Mouse (Mus musculus) liver, embryonic 16.5 days (tissue): ENCODE results near the gene Tgm2. TPM values are rescaled to one million over a fixed set of nuclear protein-coding genes. Genes with fewer than 3 reads are reported as not detected.
A peak's percentile ranks its signal among the peaks of the same experiment; 100 is the strongest.

Experiments used
- ATAC-seq: fragments of 200-750 bp; cut with Nextera tagmentation; 2 replicates; pipeline ENCODE4 v1.8.0; 2017; ENCODE audit warnings: low read depth, mild to moderate bottlenecking, moderate number of reproducible peaks, moderate library complexity
- H3K27ac ChIP-seq: fragments of 300-500 bp; sonication (generic); 2 replicates; pipeline ENCODE4 v1.5.1; 2014; ENCODE audit warnings: mild to moderate bottlenecking, low read length
- H3K27me3 ChIP-seq: fragments of 300-500 bp; sonication (generic); 2 replicates; pipeline ENCODE4 v1.6.1; 2014; ENCODE audit warnings: low read depth, low read length, mixed read lengths; ENCODE audit not compliant: control insufficient read depth, insufficient read depth
- H3K36me3 ChIP-seq: fragments of 300-500 bp; sonication (generic); 2 replicates; pipeline ENCODE4 v1.6.1; 2014; ENCODE audit warnings: mild to moderate bottlenecking; ENCODE audit not compliant: control insufficient read depth, insufficient read depth
- H3K4me1 ChIP-seq: fragments of 300-500 bp; sonication (generic); 2 replicates; pipeline ENCODE4 v1.6.1; 2014; ENCODE audit warnings: low read depth, low read length, mixed read lengths; ENCODE audit not compliant: control insufficient read depth
- H3K4me2 ChIP-seq: fragments of 300-500 bp; sonication (generic); 2 replicates; pipeline ENCODE4 v1.6.1; 2014; ENCODE audit warnings: low read depth, low read length, mixed read lengths
- H3K4me3 ChIP-seq: fragments of 300-500 bp; sonication (generic); 2 replicates; pipeline ENCODE4 v1.5.1; 2014; ENCODE audit warnings: low read depth, mild to moderate bottlenecking, low read length
- H3K9ac ChIP-seq: fragments of 300-500 bp; sonication (generic); 2 replicates; pipeline ENCODE4 v1.6.1; 2014; ENCODE audit warnings: low read depth, low read length
- H3K9me3 ChIP-seq: fragments of 300-500 bp; sonication (generic); replicated peaks from 2 replicates; pipeline ENCODE4 v1.6.1; 2016; ENCODE audit warnings: low read length; ENCODE audit not compliant: control insufficient read depth
- WGBS: fragments of 180-500 bp; shearing (Covaris S2); extraction: QIAGEN DNeasy Blood & Tissue Kit; methylation state at CpG from one replicate; pipeline ENCODE4 v1.1.7; 2014; ENCODE audit not compliant: insufficient replicate concordance; 5-methylcytosine and 5-hydroxymethylcytosine counted together
- polyA plus RNA-seq: library from polyadenylated mRNA; unstranded; fragments of >200 nt; fragmentation: Nextera tagmentation; extraction: Ambion mirVana; gene quantifications from 2 replicates; pipeline ENCODE4 v1.2.1, GENCODE M21; 2015

The Tgm2 gene
- polyA plus RNA-seq, 1 experiment from 2014 or later = 74.3 TPM

DNA sequence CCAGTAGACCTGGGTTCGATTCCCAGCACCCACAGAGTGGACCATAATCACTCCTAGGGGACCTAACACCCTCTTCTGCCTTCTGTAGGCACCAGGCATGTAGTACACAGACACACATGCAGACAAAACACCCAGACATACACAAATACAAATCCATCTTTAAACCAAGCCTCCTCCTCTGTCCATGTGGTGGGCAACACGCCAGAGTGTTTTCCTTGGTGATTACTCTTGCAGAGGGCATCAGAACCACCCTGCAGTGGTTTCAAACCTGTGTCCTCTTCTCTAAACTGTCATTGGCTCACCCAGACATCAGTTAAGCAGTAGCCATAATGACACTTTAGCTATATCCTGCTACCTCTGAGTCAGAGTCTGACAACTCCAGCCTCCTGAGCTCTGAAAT is 24.2 kb upstream of the Tgm2 start:
- H3K9me3 ChIP-seq = no peaks in the 10 kb centered on the region
- 42% methylated on average over 2 of the region's 2 CpGs for whole genome bisulfite sequencing
- H3K9ac ChIP-seq = no peak overlapping the region
- H3K4me2 ChIP-seq = no peak overlapping the region
- no peak overlapping the region for H3K27ac ChIP-seq
- H3K4me1 ChIP-seq = peaks cover 11% of the 10 kb centered on the region
- no peaks in the 10 kb centered on the region for H3K36me3 ChIP-seq
- no peaks in the 10 kb centered on the region for H3K27me3 ChIP-seq
- no peak for ATAC-seq
- no peak overlapping the region for H3K4me3 ChIP-seq

DNA sequence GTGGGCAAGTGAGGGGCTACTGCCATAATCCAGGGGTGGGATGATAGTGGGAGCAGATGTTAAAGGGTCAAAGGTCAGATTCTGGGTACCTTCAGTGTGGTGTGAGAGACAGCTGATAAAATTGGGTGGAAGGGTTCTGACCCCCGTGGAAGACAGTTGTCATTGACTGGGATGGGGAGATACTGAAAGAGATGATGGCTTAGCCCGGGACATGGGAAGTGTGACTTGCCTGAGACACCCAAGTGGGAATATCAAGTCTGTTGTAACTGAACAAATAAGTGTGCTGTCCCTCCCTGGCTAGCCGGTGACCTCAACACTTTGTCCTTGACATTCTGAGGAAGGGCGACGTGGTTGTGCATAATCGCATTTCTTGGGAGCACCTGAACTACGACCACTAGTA is 23.5 kb upstream of the Tgm2 start:
- H3K27me3 ChIP-seq = no peaks in the 10 kb centered on the region
- H3K9ac ChIP-seq = no peak overlapping the region
- no peak for ATAC-seq
- no peaks in the 10 kb centered on the region for H3K36me3 ChIP-seq
- no peak overlapping the region for H3K4me3 ChIP-seq
- H3K4me1 ChIP-seq = peaks cover 5% of the 10 kb centered on the region
- no peak overlapping the region for H3K4me2 ChIP-seq
- 62% methylated on average over 7 of the region's 7 CpGs for WGBS
- H3K9me3 ChIP-seq = no peaks in the 10 kb centered on the region
- no peak overlapping the region for H3K27ac ChIP-seq

DNA sequence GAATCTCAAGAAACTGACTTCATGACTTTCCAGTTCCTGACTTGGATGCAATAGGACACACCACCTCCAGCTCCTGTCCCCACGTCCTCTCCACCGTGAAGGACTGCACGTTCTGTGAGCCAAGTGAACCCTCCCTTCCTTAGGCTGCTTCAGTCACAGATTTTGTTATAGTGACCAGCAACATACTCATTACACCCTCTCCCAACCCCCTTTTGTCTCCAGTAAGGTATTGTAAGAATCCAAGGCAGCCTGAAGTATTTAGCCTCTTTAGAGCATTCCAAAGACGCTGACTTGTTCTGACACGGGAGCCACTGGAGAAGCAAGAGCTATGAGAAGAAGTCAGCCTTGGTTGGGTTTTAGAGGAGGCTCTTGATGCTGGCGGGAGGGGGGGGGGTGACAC is 23.1 kb upstream of the Tgm2 start:
- ATAC-seq = no peak
- Histone ChIP-seq H3K9me3 (no peaks in the 10 kb centered on the region), H3K4me1 (peaks cover under 1% of the 10 kb centered on the region), H3K4me2 (no peak overlapping the region), H3K36me3 (no peaks in the 10 kb centered on the region), H3K27me3 (no peaks in the 10 kb centered on the region), H3K27ac (no peak overlapping the region), H3K4me3 (no peak overlapping the region), H3K9ac (no peak overlapping the region)
- WGBS = 74% methylated on average over 6 of the region's 6 CpGs

DNA sequence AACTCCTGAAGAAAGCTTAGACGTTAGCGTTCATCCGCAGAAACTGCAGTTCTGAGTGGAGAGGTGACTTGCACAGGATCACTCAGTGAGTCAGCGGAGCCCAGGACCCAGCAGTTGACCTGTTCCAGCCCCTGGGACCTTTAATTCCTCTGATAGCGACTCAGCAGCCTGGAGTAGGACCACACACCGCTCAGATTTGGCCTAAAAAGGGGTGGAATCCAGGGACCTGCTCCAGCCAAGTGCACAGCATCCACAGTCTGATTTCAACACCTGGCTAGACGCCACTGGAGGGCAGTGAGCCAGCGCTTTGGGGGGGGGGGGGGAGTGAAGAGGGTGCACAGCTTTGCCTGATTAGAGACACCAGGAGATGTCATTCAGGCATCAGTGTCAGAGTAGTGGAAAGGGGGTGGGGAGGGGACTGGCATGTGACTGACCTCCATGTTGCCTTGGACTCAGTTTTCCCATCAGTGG is 22.5 kb upstream of the Tgm2 start:
- no peak overlapping the region for H3K9ac ChIP-seq
- H3K4me3 ChIP-seq = no peak overlapping the region
- no peak overlapping the region for H3K4me2 ChIP-seq
- WGBS = 55% methylated on average over 8 of the region's 8 CpGs
- no peaks in the 10 kb centered on the region; the same call in 1 of the 2 replicates for H3K4me1 ChIP-seq
- no peaks in the 10 kb centered on the region for H3K36me3 ChIP-seq
- H3K27me3 ChIP-seq = no peaks in the 10 kb centered on the region
- H3K9me3 ChIP-seq = no peaks in the 10 kb centered on the region
- peak; percentile 48; the same call in 1 of the 2 replicates for ATAC-seq
- no peak overlapping the region for H3K27ac ChIP-seq

DNA sequence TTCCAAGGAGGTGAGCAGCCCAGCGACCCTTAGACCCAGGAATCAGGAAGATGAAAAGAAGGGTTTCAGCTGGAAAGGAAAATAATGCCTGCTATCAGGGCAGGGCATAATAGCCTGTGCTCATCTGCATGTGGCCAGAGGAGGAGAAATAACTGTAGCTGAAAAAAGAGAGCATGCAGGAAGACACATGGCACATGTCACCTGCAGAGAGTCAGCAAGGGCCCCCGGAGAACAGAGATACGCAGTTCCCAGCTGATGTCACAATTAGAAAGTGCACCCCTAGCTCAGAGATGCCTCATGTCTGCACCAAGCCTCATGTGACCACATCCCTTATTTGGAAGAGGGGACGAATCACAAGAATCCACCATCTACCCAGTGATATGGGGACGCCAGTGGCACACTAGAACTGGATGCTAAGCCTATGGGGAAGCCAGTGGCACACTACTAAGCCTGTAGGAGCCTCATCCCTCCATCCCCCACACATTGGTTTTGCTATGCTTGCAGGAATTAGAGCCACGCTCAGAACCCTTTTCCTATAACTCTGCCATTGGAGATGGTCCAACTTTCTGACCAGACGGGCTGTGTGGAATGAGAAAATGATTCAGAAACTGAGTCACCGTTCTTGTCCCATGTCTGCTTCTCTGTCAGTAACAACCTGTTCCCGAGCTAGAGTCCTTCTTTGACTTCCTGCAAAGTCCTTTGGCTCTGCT is 21.4 kb upstream of the Tgm2 start:
- H3K9me3 ChIP-seq = no peaks in the 10 kb centered on the region
- H3K9ac ChIP-seq = no peak overlapping the region
- 42% methylated on average over 9 of the region's 9 CpGs for WGBS
- H3K4me1 ChIP-seq = peaks cover 4% of the 10 kb centered on the region; the same call in 1 of the 2 replicates
- H3K36me3 ChIP-seq = no peaks in the 10 kb centered on the region
- H3K4me3 ChIP-seq = no peak overlapping the region
- no peak for ATAC-seq
- no peak overlapping the region for H3K4me2 ChIP-seq
- H3K27me3 ChIP-seq = no peaks in the 10 kb centered on the region
- no peak overlapping the region for H3K27ac ChIP-seq

DNA sequence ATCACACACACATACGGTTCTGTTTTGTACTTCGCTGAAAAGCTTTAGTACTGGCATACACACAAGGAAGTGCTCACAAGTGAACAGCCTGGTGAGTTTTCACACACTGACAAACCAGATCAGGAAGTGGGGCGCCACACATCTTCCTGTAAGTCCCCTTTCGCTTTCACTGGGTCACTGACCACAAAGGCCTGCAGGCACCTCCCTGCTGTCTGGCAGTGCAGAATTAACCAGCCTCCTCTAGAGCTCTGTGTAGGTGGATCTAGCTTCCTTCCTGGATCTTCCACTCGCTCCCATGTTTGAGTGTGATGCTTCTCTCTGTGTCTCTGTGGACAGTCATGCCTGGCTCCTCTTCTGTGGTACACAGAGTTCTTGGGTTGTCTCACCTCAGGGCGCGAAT is 20.4 kb upstream of the Tgm2 start:
- 23% methylated on average over 7 of the region's 7 CpGs for WGBS
- H3K27ac ChIP-seq = 0 out of 2 replicates have a peak overlapping the region, but pooled peaks have one; percentile 25

DNA sequence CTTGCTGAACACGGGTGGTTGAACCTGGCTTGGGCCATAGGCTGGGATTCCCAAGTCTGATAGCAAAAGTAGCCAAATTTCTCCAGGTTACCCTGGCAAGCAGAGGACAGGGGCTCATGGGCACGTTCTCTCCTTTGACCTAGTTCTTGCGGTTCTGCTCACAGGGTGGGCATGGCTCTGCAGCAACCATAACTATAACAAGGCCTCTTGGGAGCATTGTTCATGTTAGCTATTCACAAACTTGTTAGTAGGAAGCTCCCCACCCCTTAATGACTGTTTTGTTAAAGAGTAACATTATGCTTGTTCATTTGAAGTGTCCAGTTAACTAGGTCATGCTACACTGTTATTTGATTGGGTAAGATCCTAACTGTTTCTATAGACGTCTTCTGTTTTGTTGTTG is 19.5 kb upstream of the Tgm2 start:
- Histone ChIP-seq H3K36me3 (no peaks in the 10 kb centered on the region), H3K27me3 (no peaks in the 10 kb centered on the region), H3K4me3 (no peak overlapping the region), H3K9ac (no peak overlapping the region), H3K4me1 (peaks cover 7% of the 10 kb centered on the region; the same call in 1 of the 2 replicates), H3K27ac (no peak overlapping the region), H3K9me3 (no peaks in the 10 kb centered on the region), H3K4me2 (no peak overlapping the region)
- 66% methylated on average over 4 of the region's 4 CpGs for WGBS
- ATAC-seq = no peak

More for the DNA sequence above, 20.4 kb upstream of the Tgm2 start:
- Histone ChIP-seq H3K9ac (no peak overlapping the region), H3K4me3 (no peak overlapping the region), H3K27me3 (no peaks in the 10 kb centered on the region), H3K4me2 (no peak overlapping the region), H3K9me3 (no peaks in the 10 kb centered on the region), H3K36me3 (no peaks in the 10 kb centered on the region), H3K4me1 (peaks cover 4% of the 10 kb centered on the region; the same call in 1 of the 2 replicates)
- no peak; the same call in 1 of the 2 replicates for ATAC-seq

DNA sequence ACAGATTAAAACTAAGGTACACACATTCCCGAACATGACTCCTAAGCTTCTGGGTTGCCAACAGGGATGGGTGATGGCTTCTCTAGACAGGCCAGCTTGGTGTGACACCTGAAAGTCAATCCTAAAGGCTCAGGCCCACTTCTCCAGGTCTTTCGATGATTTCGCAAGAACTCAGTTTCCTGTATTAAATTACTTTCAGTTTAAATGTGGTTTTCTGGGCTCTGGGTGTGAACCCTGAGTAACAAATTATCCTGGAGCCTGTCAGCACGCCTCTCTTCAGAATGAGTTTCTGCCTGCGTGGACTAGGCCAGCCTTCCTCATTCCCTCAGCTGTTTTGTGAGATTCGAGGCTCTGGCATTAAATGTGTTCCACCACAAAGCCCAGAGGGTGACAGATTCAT is 16.8 kb upstream of the Tgm2 start:
- 32% methylated on average over 6 of the region's 6 CpGs for WGBS
- H3K9me3 ChIP-seq = no peaks in the 10 kb centered on the region
- no peak overlapping the region for H3K4me3 ChIP-seq
- H3K36me3 ChIP-seq = no peaks in the 10 kb centered on the region
- no peaks in the 10 kb centered on the region for H3K27me3 ChIP-seq
- H3K9ac ChIP-seq = no peak overlapping the region
- no peak overlapping the region for H3K27ac ChIP-seq
- H3K4me1 ChIP-seq = peaks cover 20% of the 10 kb centered on the region
- no peak overlapping the region for H3K4me2 ChIP-seq
- no peak for ATAC-seq

DNA sequence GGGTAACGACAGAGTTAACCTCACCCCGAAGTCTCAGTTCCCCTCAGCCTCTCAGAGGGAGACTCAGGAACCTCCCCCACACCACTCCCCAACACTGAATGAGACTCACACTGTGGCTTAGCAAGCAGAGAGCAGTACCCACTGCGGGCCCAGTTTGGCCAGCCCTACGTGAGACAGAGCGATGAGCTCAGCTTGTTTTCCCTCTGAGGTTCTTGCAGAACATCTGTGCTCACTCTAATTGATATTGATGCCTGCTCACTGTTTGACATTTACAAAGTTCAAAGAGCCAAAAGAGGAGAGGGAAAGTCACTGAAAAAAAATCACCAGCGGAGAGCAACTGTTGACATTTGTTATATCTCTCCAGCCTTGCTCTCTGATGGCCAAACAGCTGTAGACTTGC is 15.5 kb upstream of the Tgm2 start:
- no peak overlapping the region for H3K4me2 ChIP-seq
- no peaks in the 10 kb centered on the region for H3K9me3 ChIP-seq
- H3K9ac ChIP-seq = no peak overlapping the region
- H3K27ac ChIP-seq = no peak overlapping the region
- 61% methylated on average over 6 of the region's 6 CpGs for WGBS
- peaks cover 20% of the 10 kb centered on the region for H3K4me1 ChIP-seq
- ATAC-seq = peak; percentile 42
- no peak overlapping the region for H3K4me3 ChIP-seq
- no peaks in the 10 kb centered on the region for H3K36me3 ChIP-seq
- H3K27me3 ChIP-seq = no peaks in the 10 kb centered on the region
